Mouse (Mus musculus): ENCODE data around the gene Zfr2. TPM values are rescaled to one million over a fixed set of nuclear protein-coding genes. Genes with fewer than 3 reads are reported as not detected.

Gene Zfr2
- total RNA-seq (2023) = 6.8 TPM

GRCm38 (mm10) chr10:81232580-81233225 lies at the start of gene Zfr2:
TSS of gene Zfr2 (plus strand) at chr10:81233155.

GRCm38 (mm10) chr10:81183805-81184204 lies 49.1 kb upstream of the Zfr2 start, which contains the start of gene 4930442H23Rik:
TSS of gene 4930442H23Rik (minus strand) at chr10:81183849.

GRCm38 (mm10) chr10:81201807-81202758 lies 30.9 kb upstream of the Zfr2 start, which contains the start of gene Nmrk2:
TSS of gene Nmrk2 (minus strand) at chr10:81202051.

GRCm38 (mm10) chr10:81230438-81231332 lies 2.3 kb upstream of the Zfr2 start, which contains the start of gene Atcay:
TSS of gene Atcay (minus strand) at chr10:81230833.

GRCm38 (mm10) chr10:81252424-81253419 lies 19.8 kb downstream of the Zfr2 start, which contains the start of gene Matk:
TSS of gene Matk (plus strand) at chr10:81252935.

GRCm38 (mm10) chr10:81266211-81267105 lies 33.5 kb downstream of the Zfr2 start, which contains the start of the genes Mrpl54 and Apba3:
TSS of gene Mrpl54 (minus strand) at chr10:81266934.
TSS of gene Apba3 (plus strand) at chr10:81266960.

GRCm38 (mm10) chr10:81291511-81292104 lies 58.7 kb downstream of the Zfr2 start, which contains the start of gene Tjp3:
TSS of gene Tjp3 (minus strand) at chr10:81291581.

GRCm38 (mm10) chr10:81292554-81293333 lies 59.8 kb downstream of the Zfr2 start, which contains the start of gene Pip5k1c:
TSS of gene Pip5k1c (plus strand) at chr10:81292963.

Other genes starting within 250 kb of the Zfr2 start
- not detected for gene Gng7, start 218.2 kb upstream of the Zfr2 start, total RNA-seq (2023)
- gene Diras1, start 207.5 kb upstream of the Zfr2 start, total RNA-seq (2023) = not detected
- 16.8 TPM for gene Slc39a3, start 195.7 kb upstream of the Zfr2 start, total RNA-seq (2023)
- gene Sgta, start 173.0 kb upstream of the Zfr2 start, total RNA-seq (2023) = 52.5 TPM
- 11.8 TPM for gene Thop1, start 163.1 kb upstream of the Zfr2 start, total RNA-seq (2023)
- not detected for gene Creb3l3, start 134.3 kb upstream of the Zfr2 start, total RNA-seq (2023)
- gene Map2k2, start 127.2 kb upstream of the Zfr2 start, total RNA-seq (2023) = 113 TPM
- gene Zbtb7a, start 97.9 kb upstream of the Zfr2 start, total RNA-seq (2023) = 75.4 TPM
- 41.2 TPM for gene Pias4, start 65.2 kb upstream of the Zfr2 start, total RNA-seq (2023)
- 2,569 TPM for gene Eef2, start 56.5 kb upstream of the Zfr2 start, total RNA-seq (2023)
- 63.4 TPM for gene Dapk3, start 50.1 kb upstream of the Zfr2 start, total RNA-seq (2023)
- gene 4930442H23Rik, start 49.3 kb upstream of the Zfr2 start, total RNA-seq (2023) = not detected
- gene Nmrk2, start 31.1 kb upstream of the Zfr2 start, total RNA-seq (2023) = 0.37 TPM
- gene Atcay, start 2.3 kb upstream of the Zfr2 start, total RNA-seq (2023) = 0.12 TPM
- gene Matk, start 19.8 kb downstream of the Zfr2 start, total RNA-seq (2023) = 21.5 TPM
- 123 TPM for gene Mrpl54, start 33.8 kb downstream of the Zfr2 start, total RNA-seq (2023)
- 27.2 TPM for gene Apba3, start 33.8 kb downstream of the Zfr2 start, total RNA-seq (2023)
- 4.8 TPM for gene Tjp3, start 58.4 kb downstream of the Zfr2 start, total RNA-seq (2023)
- gene Pip5k1c, start 59.8 kb downstream of the Zfr2 start, total RNA-seq (2023) = 106 TPM
- gene Cactin, start 87.9 kb downstream of the Zfr2 start, total RNA-seq (2023) = 48.0 TPM
- gene Tbxa2r, start 95.6 kb downstream of the Zfr2 start, total RNA-seq (2023) = 39.9 TPM
- not detected for gene Gipc3, start 110.1 kb downstream of the Zfr2 start, total RNA-seq (2023)
- 41.6 TPM for gene Hmg20b, start 117.3 kb downstream of the Zfr2 start, total RNA-seq (2023)
- 4.8 TPM for gene Mfsd12, start 124.3 kb downstream of the Zfr2 start, total RNA-seq (2023)
- 5.7 TPM for gene 4930404N11Rik, start 132.7 kb downstream of the Zfr2 start, total RNA-seq (2023)
- 30.6 TPM for gene Fzr1, start 145.4 kb downstream of the Zfr2 start, total RNA-seq (2023)
- gene Dohh, start 151.3 kb downstream of the Zfr2 start, total RNA-seq (2023) = 44.9 TPM
- gene Gm48551, start 151.3 kb downstream of the Zfr2 start, total RNA-seq (2023) = 5.8 TPM
- 4.2 TPM for gene Gm48552, start 155.8 kb downstream of the Zfr2 start, total RNA-seq (2023)
- 5.3 TPM for gene Smim24, start 159.9 kb downstream of the Zfr2 start, total RNA-seq (2023)
- gene Nfic, start 222.5 kb downstream of the Zfr2 start, total RNA-seq (2023) = 20.7 TPM
- not detected for gene Celf5, start 249.6 kb downstream of the Zfr2 start, total RNA-seq (2023)